Mouse (Mus musculus) ZHBTc4 (cell line): ENCODE measurements at regions not wholly inside any gene's neighbourhood (a gene's known extent, or its start where the extent isn't known, plus 50 kb on each side); places are given as distances from the start of the nearest gene placed in this dataset.
A peak's percentile ranks its signal among the peaks of the same experiment; 100 is the strongest.

Experiments used
- DNase-seq: peaks from one replicate; pipeline ENCODE4 v3.0.0-alpha.2; 2011; ENCODE audit warnings: low read depth, low spot score

DNA sequence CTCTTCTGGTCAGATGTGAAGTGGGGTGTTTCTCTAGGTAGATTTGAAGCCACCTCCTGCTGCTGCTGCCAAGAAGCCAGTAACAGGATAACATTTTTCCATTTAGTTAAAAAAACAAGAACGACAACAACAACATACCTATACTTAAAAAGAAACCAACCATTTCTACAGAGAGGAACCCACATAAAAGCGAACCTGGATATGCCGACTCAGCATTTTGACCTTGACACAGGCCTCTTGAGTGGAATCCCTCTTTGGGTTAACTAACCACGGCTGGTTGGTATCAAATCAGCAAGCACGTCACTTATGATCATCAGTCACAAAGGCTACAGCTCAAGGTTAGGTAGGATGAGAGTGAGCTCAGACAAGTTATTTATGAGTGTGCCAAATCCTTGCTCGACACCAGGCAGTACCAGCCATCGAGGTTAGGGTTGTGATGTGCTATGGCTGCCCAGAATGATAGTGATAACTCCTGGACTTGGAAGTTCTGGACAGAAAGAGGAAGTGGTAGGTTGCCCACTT, 269.7 kb downstream of the Cbln1 start:
- DNase-seq = no peak

DNA sequence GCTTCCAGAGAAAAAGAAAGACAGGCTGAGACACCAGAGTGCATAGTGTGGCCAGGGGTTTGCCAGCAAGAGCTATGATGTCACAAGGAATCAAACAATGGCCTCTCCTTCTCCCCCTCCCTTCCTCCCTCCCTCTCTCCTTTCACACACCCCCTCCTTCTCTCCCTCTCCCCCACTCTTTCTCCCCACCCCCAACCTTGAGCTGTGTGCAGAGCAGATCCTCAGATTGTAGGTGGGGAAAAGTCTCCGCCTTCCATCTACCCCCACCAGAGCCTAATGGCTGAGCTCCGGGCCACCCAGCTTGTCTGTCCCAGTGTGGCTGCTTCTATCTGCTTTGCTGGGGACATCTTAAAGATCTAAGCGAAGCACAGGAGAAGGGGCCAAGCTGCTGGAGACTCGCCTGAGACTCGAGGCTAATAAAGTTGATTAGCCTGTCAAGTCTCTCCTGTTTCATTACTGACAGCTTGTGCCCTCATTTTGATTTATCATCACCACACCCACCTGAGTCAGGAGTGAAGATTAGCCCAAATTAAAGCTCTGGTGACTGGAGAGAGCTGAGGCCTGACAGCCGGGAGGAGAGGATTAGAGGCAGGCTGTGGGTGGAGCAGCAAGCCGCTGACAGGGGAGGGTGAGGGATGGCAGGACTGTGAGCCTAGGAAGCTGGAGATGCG, 272.8 kb downstream of the Cbln1 start:
- no peak for DNase-seq

DNA sequence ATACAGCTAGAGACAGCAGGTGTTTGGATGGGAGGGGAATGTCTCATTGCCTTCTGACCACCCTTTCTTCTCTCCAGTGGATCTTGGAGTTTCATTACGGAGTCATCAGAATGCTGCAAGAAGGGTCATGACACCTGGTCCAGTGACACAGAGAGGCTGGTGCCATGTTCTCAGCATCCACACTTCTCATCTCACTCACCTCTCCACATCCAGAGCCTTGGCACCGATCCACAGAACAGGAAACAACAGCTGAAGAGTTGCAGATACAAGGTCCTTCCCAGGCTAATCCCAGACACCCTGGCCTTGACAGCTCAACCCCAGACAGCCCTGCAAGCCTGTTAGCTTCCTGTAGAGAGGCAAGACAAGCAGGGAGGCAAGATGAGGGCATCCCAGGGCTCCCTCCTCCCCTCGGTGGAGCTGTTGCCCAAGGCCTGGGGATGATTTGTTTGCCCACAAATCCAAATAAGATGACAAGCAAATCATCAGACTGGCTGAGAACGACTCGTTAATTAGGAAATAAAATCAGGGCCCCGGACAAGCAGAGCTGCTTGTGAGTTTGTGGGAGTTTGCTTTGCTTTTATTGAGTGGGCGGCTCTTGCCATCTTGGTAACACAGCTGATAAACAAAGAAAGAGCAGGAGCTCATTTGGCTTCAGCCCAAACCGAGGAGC, 274.4 kb downstream of the Cbln1 start:
- no peak for DNase-seq

- no peak for DNase-seq
Measured at GRCm38 (mm10) chr8:87197000-87197399, 275.4 kb downstream of the Cbln1 start.

DNA sequence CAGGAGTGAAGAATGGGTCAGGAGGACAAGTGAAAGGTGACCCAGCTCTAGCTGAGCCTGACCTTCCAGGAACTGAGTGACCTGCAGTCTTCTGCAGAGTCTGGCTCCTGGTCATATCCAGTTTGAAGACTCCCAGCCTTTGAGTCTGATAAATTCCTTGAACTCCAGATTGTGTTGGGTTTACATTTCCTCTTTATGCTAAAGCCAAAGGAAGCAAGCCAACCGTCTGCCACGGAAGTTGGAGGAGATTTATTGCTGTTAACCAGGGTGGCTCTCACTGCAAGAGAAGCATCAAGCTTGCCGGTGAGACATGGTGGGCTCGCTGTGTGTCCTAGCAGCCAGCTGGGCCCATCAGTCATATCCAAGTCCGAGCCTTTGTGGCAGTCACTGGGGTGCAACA, 276.4 kb downstream of the Cbln1 start:
- no peak for DNase-seq

DNA sequence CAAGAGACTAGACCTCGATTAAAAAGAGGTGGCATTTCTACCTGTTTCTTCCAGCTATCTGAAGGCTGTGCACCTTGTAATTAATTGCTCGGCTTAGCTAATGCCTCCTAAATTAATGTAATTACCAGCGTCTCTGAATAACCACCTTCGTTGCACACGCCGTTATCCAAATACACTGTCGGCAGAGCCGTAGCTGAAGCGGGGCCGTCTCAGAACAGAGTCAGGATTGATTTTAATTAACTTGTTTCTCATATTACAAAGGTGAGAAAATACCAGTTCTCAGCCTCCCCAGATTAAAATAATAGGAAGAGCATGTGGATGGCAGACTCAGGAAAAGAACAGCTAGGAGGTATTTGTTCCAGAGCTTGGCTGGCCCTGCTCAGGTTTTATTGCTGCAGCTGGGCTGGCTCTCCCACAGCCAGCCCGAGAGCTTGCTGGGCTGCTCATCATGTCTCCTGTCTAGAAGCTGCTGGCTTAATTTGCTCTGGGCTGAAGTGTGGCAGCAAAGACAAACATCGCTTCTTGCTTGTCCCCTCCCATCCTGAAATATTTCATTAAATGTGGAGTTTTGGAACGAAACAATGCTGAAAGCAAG, 282.5 kb downstream of the Cbln1 start:
- no peak for DNase-seq

DNA sequence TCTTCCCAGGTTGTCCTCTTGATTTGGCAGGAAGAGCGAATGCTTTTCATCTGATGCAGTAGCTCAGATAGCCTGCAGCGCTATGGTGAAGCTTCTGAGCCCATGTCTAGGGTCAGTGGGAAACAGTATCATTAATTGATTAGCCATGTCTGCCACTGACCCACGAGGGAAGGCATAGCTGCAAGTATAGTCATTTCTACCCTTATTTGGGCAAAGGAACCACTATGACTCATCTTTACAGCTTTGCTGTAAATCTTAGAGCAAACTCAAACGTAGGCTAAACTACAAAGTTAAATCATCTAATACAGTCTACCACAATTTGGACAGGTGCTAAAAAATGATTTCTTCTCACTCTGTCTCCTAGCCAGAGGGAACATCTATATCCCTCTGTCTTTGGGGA, 289.5 kb downstream of the Cbln1 start:
- DNase-seq = no peak

DNA sequence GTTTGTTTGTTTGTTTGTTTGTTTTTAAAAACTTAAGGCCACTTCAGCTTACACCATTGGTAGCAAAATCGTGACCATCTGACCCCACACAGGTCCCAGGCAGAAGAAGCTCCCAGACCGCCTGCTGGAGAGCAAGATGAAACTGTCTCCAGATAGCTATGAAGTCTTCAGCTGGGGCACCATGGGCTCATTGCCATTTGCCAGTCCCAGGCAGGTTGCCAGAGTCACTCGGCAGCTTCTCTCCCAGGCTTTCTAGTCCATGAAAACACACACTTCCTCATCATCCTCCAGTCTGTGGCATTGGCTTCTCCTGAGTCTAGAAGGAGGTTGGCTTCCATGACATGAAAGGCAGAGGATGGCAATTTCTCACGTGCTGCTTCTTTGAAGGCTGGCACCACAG, 293.5 kb upstream of the N4bp1 start:
- no peak for DNase-seq

GRCm38 (mm10) chr8:87177620-87178019, 292.6 kb upstream of the N4bp1 start:
- no peak for DNase-seq

GRCm38 (mm10) chr8:87175097-87175496, 290.0 kb upstream of the N4bp1 start:
- DNase-seq = no peak

GRCm38 (mm10) chr8:87173720-87174119, 288.7 kb upstream of the N4bp1 start:
- DNase-seq = no peak

DNA sequence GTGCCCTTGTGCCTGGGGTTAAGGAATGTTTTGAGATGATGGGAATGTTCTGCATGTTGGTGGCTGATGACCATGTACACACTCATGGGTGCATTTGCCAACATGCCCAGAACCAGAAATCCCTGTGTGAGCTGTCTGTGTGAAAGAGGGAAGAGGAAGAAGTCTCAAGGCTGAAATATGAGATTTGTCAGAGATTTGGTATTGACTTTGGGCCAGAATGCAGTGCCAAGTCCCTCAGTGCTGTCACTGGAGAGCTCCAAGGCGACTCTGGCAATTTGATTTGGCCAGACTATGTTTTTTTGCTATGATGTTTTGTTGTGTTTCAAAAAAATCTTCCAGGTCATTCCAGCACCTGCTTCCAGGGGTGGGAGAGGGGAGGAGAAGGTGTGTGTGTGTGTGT, 281.7 kb upstream of the N4bp1 start:
- DNase-seq = no peak

DNA sequence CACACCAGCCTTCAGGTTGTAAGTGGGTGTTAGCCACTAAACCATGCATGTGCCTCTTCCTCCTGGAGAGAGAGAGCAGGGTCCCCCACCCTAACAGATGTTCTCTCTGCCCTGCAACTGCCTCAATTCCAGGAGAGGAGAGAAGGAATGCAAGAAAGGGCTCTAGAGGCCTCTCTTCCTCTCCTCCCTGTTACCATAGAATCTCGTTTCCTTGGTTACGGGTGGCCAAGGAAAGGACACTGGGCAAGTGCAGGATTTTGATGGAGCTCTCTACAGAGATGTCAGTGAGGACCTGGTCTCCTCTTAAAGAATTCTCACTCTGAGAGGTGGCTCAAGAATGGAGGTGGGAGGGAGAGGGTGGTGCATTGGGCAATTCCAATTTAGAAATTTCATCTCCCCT, 275.4 kb upstream of the N4bp1 start:
- no peak for DNase-seq

- DNase-seq = peak; percentile 38
Measured at GRCm38 (mm10) chr8:87158322-87158721, 273.3 kb upstream of the N4bp1 start.

- DNase-seq = peak; percentile 21
Measured at GRCm38 (mm10) chr8:87155819-87156425, 270.9 kb upstream of the N4bp1 start.

DNA sequence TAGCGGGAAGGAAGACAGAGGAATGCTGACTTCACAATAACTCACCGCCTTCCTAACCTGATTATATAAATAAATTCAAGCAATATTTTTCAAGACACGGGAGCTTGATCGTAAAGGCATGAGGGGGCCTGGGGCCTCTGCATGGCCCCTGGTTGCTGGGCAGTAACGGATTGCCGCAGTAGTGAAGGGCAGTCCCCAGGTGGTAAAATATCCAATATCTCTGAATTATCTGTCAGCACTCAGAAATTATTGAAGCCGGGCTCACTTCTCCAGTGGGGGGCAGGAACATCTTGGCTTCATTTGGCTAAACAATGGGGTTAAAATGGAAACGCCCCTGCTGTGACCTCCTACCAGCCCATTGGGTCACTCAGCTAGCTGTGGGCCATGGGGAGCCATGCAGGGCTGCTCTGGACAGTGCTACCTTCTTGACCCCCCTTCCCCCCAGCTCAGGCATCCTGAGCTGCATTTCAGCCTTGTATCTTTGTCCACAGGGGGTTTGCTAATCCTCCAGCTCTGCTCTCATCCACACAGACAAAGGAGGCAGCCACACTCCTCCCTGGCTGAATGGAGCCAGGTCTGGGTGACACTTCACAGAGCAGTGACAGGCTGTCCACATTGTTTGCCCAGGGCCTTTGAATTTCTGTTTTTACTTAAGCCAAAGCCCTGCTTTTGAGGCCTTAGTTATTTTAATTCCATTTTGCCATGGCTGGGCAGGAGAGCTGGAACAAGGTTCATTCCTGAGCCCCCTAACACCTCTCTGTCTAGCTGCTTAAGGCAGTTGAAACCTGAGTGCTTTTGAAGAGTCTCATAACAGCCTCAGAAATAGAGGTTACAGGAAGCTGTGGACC, 267.2 kb upstream of the N4bp1 start:
- DNase-seq = peak; percentile 34

GRCm38 (mm10) chr8:87148853-87149252, 263.8 kb upstream of the N4bp1 start:
- no peak for DNase-seq

DNA sequence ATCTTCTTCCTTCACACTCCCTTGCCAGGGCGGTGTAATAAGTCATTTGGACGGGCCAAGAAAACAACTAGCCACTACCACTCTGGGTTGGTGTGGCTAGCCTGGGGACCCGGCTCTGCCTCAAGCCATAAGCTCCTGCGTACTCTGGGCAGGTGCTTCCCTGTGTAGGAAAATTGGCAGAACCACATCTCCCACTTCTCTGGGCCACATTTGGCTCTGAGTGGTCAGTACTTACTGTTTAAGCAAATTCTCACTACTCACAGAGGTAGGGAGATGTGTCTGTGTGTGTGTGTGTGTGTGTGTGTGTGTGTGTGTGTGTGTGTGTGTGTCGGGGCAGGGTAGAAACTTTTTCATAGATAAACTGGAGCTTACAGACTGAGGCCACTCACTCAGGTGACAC, 262.6 kb upstream of the N4bp1 start:
- no peak for DNase-seq

DNA sequence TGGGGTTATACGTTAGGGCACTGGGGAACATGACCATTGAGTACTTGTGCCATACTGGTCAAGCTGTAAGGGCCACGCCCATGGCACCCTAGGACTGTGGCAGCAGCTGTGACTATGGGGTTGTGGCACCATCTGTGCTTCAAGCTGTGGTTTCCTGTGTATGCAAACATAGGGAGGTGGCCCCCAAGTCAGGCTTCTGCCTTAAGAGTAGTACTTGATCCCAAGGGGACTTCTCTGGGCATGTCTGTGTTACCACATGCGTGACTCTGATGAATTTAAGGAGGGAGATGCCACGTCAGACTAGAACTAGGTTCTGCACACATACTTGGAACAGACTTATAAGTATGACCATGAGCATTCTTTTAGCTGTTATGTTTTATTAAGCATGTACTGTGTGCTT, 252.4 kb upstream of the N4bp1 start:
- DNase-seq = no peak

DNA sequence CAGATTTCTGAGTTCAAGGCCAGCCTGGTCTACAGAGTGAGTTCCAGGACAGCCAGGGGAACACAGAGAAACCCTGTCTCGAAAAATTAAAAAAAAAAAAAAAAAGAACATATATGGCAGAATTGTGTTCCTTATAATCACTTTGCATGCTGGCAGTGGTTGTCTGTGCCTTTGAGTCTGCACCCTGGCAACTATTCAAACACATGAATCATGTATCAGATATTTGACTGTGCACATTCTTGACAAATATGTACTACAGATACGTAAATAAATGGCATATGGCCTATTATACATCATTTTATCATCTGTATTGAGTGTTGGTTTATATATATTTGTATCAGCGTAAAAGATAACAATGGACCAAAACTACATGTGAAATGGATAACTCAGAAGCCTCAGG, 246.7 kb upstream of the N4bp1 start:
- no peak for DNase-seq

GRCm38 (mm10) chr8:87130691-87131090, 245.6 kb upstream of the N4bp1 start:
- peak; percentile 34 for DNase-seq

- no peak for DNase-seq
Measured at GRCm38 (mm10) chr8:87128593-87128992, 243.5 kb upstream of the N4bp1 start.
